Comparison of ENCODE assay signal across 11 mouse cellular contexts in genomic region chr7:37259293-37259692, GRCm38 (mm10).
A peak's percentile ranks its signal among the peaks of the same experiment; 100 is the strongest.
DNase-seq lines count a peak whose midpoint lies in the region; ATAC-seq and TF ChIP-seq lines count a peak whose summit lies in the region.
"Had no signal": no experiment of that assay in that cellular context is flagged by ENCODE, and none has a peak within 500 bp of the region (broad histone marks: within the 10 kb centered on the region; RNA-seq: fewer than 3 reads in every experiment).

No protein-coding gene starts in this region.

- ATAC-seq in embryonic facial prominence, embryonic 11.5 days (replicated peaks; ENCODE audit: insufficient number of reproducible peaks, low FRiP score, low TSS enrichment, low read depth), result no peak

- no peak overlapping the region for H3K4me2 ChIP-seq in embryonic facial prominence, embryonic 11.5 days (ENCODE audit: low read depth, low read length)
- H3K4me2 ChIP-seq: liver, embryonic 13.5 days had no signal

- no peak overlapping the region for H3K27ac ChIP-seq in kidney, adult 2 months (ENCODE audit: insufficient read depth, low read depth, low read length)
- no peak overlapping the region for H3K27ac ChIP-seq in testis, adult 2 months (ENCODE audit: control insufficient read depth, insufficient read depth, low read depth, low read length)
- H3K27ac ChIP-seq in embryonic facial prominence, embryonic 11.5 days (replicated peaks; ENCODE audit: low read depth, low read length), result no peak overlapping the region
- H3K27ac ChIP-seq: heart, embryonic 10.5 days; liver, embryonic 13.5 days had no signal

- no peaks in the 10 kb centered on the region for H3K4me1 ChIP-seq in kidney, adult 2 months (ENCODE audit: control insufficient read depth, insufficient read depth, low read length)
- no peaks in the 10 kb centered on the region for H3K4me1 ChIP-seq in testis, adult 2 months (ENCODE audit: control insufficient read depth, insufficient read depth, low read length)
- peaks cover 2% of the 10 kb centered on the region; the same call in 1 of the 2 replicates for H3K4me1 ChIP-seq in embryonic facial prominence, embryonic 11.5 days (ENCODE audit: control insufficient read depth, insufficient read depth, low read length)
- H3K4me1 ChIP-seq: liver, embryonic 13.5 days had no signal

- DNase-seq in kidney, adult 2 months, result peak; percentile 1
- DNase-seq in kidney, postnatal 25 days, result no peak
- DNase-seq in testis, postnatal 14 days (ENCODE audit: low spot score), result no peak
- DNase-seq in embryonic facial prominence, embryonic 11.5 days (ENCODE audit: low spot score), result peak; percentile 53
- no peak for DNase-seq in Muller cell, postnatal 12 days (ENCODE audit: inconsistent ontology term)
- DNase-seq in MN1 (ENCODE audit: low spot score), result no peak
- DNase-seq: kidney, postnatal 14 days; liver, embryonic 13.5 days had no signal

- no peak for TF ChIP-seq POLR2A in kidney, adult 2 months (IDR thresholded peaks at IDR 0.05; ENCODE audit: low read depth, low read length)
- TF ChIP-seq POLR2A in testis, adult 2 months (IDR thresholded peaks at IDR 0.05; ENCODE audit: control insufficient read depth, low read depth, low read length), result no peak

- no peaks in the 10 kb centered on the region for H3K36me3 ChIP-seq in kidney, adult 2 months (ENCODE audit: control insufficient read depth, insufficient read depth, low read length)
- H3K36me3 ChIP-seq in testis, adult 2 months (ENCODE audit: control insufficient read depth, insufficient read depth, low read length), result no peaks in the 10 kb centered on the region
- no peaks in the 10 kb centered on the region for H3K36me3 ChIP-seq in embryonic facial prominence, embryonic 11.5 days (replicated peaks; ENCODE audit: control insufficient read depth, insufficient read depth, low read depth, low read length)
- H3K36me3 ChIP-seq: heart, embryonic 10.5 days; liver, embryonic 13.5 days had no signal

- TF ChIP-seq CTCF in kidney, adult 2 months (conservative IDR thresholded peaks at IDR 0.05; ENCODE audit: insufficient read depth, insufficient read length, low read depth, low read length), result peak; percentile 50
- peak; percentile 48; the same call in 1 of the 2 replicates for TF ChIP-seq CTCF in testis, adult 2 months (IDR thresholded peaks at IDR 0.05; ENCODE audit: control insufficient read depth, insufficient read depth, insufficient replicate concordance, low read depth, low read length)

- no peaks in the 10 kb centered on the region for H3K27me3 ChIP-seq in kidney, adult 2 months (replicated peaks; ENCODE audit: control insufficient read depth, insufficient read depth, low read length)
- H3K27me3 ChIP-seq in testis, adult 2 months (ENCODE audit: control insufficient read depth, insufficient read depth, low read length), result no peaks in the 10 kb centered on the region
- H3K27me3 ChIP-seq in embryonic facial prominence, embryonic 11.5 days (ENCODE audit: control insufficient read depth, insufficient read depth, low read length), result no peaks in the 10 kb centered on the region
- H3K27me3 ChIP-seq: liver, embryonic 13.5 days had no signal

- H3K9ac ChIP-seq in embryonic facial prominence, embryonic 11.5 days (replicated peaks; ENCODE audit: low read length), result no peak overlapping the region
- H3K9ac ChIP-seq: liver, embryonic 13.5 days had no signal

- H3K9me3 ChIP-seq in embryonic facial prominence, embryonic 11.5 days (replicated peaks; ENCODE audit: control insufficient read depth, low read length), result no peaks in the 10 kb centered on the region
- H3K9me3 ChIP-seq: heart, embryonic 10.5 days; liver, embryonic 13.5 days had no signal

- H3K4me3 ChIP-seq in kidney, adult 2 months (ENCODE audit: insufficient read depth, low read depth, low read length), result no peak overlapping the region
- no peak overlapping the region for H3K4me3 ChIP-seq in testis, adult 2 months (ENCODE audit: control insufficient read depth, low read depth, low read length)
- no peak overlapping the region for H3K4me3 ChIP-seq in embryonic facial prominence, embryonic 11.5 days (ENCODE audit: low read depth, low read length)
- H3K4me3 ChIP-seq: erythroblast, embryonic 14.5 days; heart, embryonic 10.5 days; liver, embryonic 13.5 days had no signal

- 44% methylated on average over 6 of the region's 6 CpGs for WGBS in kidney, adult 2 months
- 34% methylated on average over 6 of the region's 6 CpGs for WGBS in embryonic facial prominence, embryonic 11.5 days

Comparison
In these comparisons a context has a peak if more than half of its experiments do, and no peak if none do; other contexts are left out.
1. DNase-seq: peak in kidney, adult 2 months (single experiment) and embryonic facial prominence, embryonic 11.5 days (single experiment); none in kidney, postnatal 25 days (0 of 2), testis, postnatal 14 days (single experiment), Muller cell, postnatal 12 days (single experiment) and MN1 (single experiment).